Mouse (Mus musculus) MEL (cell line): ENCODE measurements around the gene Cchcr1. TPM values are rescaled to one million over a fixed set of nuclear protein-coding genes. Genes with fewer than 3 reads are reported as not detected.

Experiments used
- polyA plus RNA-seq, 2 experiments: library from polyadenylated mRNA; stranded (reverse) in 1 of 2; unstranded in 1 of 2; fragments of >175 nt in 1 of 2; fragments of >200 nt in 1 of 2; gene quantifications; 2 replicates each; pipeline versions ENCODE4 v1.2.1 to v1.2.4; 2012; ENCODE audit warnings: low replicate concordance in 2 of 2, low read depth in 1 of 2; ENCODE audit not compliant: insufficient read length in 2 of 2, insufficient read depth in 1 of 2, missing spikeins in 1 of 2
- total RNA-seq: library from RNA; depleted of rRNA; stranded (reverse); fragments of 300-350 nt; gene quantifications from 2 replicates; pipeline ENCODE4 v1.2.3, GENCODE M21; 2012; rRNA removed

The Cchcr1 gene
- total and polyA plus RNA-seq, 3 experiments = 14.3 to 21.7 TPM; not detected in 1

Other genes starting within 250 kb of the Cchcr1 start
- gene H2-Q1, start 196.7 kb upstream of the Cchcr1 start, total RNA-seq = 1.7 TPM in 2 replicates
- under 1 TPM in 1 of 2 experiments, not detected in 1; 0.52 TPM for gene H2-Q1, start 196.7 kb upstream of the Cchcr1 start, polyA plus RNA-seq
- 0.19 and 0.23 TPM in 2 replicates for gene H2-Q2, start 174.9 kb upstream of the Cchcr1 start, total RNA-seq
- 1 to 10 TPM in 1 of 2 experiments, not detected in 1; 4.1 TPM for gene H2-Q2, start 174.9 kb upstream of the Cchcr1 start, polyA plus RNA-seq
- 8.9 and 9.1 TPM in 2 replicates for gene H2-Q4, start 137.5 kb upstream of the Cchcr1 start, total RNA-seq
- gene H2-Q4, start 137.5 kb upstream of the Cchcr1 start, polyA plus RNA-seq = 10 to 100 TPM in 1 of 2 experiments, not detected in 1; 25.5 TPM
- gene H2-Q6, start 92.2 kb upstream of the Cchcr1 start, total RNA-seq = 1.4 and 1.8 TPM in 2 replicates
- 10 to 100 TPM in 1 of 2 experiments, not detected in 1; 11.7 TPM for gene H2-Q6, start 92.2 kb upstream of the Cchcr1 start, polyA plus RNA-seq
- gene H2-Q7, start 77.9 kb upstream of the Cchcr1 start, total RNA-seq = 0.23 TPM in 1 of 2 replicates, not detected in the other
- gene H2-Q7, start 77.9 kb upstream of the Cchcr1 start, polyA plus RNA-seq = 1 to 10 TPM in 1 of 2 experiments, not detected in 1; 4.0 TPM
- gene H2-Q10, start 47.0 kb upstream of the Cchcr1 start, total RNA-seq = 0.13 and 0.15 TPM in 2 replicates
- gene H2-Q10, start 47.0 kb upstream of the Cchcr1 start, polyA plus RNA-seq = 1 to 10 TPM in 1 of 2 experiments, not detected in 1; 8.9 TPM
- not detected in 2 replicates for gene Pou5f1, start 11.1 kb upstream of the Cchcr1 start, total RNA-seq
- not detected for gene Pou5f1, start 11.1 kb upstream of the Cchcr1 start, polyA plus RNA-seq
- gene Tcf19, start 276 bp upstream of the Cchcr1 start, total RNA-seq = 16.6 and 20.3 TPM in 2 replicates
- gene Tcf19, start 276 bp upstream of the Cchcr1 start, polyA plus RNA-seq = 10 to 100 TPM in 1 of 2 experiments, not detected in 1; 25.7 TPM
- gene Psors1c2, start 16.1 kb downstream of the Cchcr1 start, total RNA-seq = 0.20 and 0.27 TPM in 2 replicates
- 1 to 10 TPM in 1 of 2 experiments, not detected in 1; 1.3 TPM for gene Psors1c2, start 16.1 kb downstream of the Cchcr1 start, polyA plus RNA-seq
- gene Cdsn, start 35.0 kb downstream of the Cchcr1 start, total RNA-seq = 0.08 and 0.23 TPM in 2 replicates
- under 1 TPM in 1 of 2 experiments, not detected in 1; 0.79 TPM for gene Cdsn, start 35.0 kb downstream of the Cchcr1 start, polyA plus RNA-seq
- gene 2300002M23Rik, start 50.4 kb downstream of the Cchcr1 start, total RNA-seq = not detected in 2 replicates
- not detected for gene 2300002M23Rik, start 50.4 kb downstream of the Cchcr1 start, polyA plus RNA-seq
- not detected in 2 replicates for gene Sfta2, start 84.4 kb downstream of the Cchcr1 start, total RNA-seq
- not detected for gene Sfta2, start 84.4 kb downstream of the Cchcr1 start, polyA plus RNA-seq
- gene Gm9573, start 109.5 kb downstream of the Cchcr1 start, total RNA-seq = not detected in 2 replicates
- not detected for gene Gm9573, start 109.5 kb downstream of the Cchcr1 start, polyA plus RNA-seq
- 0.04 and 0.13 TPM in 2 replicates for gene Mucl3, start 126.6 kb downstream of the Cchcr1 start, total RNA-seq
- gene Mucl3, start 126.6 kb downstream of the Cchcr1 start, polyA plus RNA-seq = under 1 TPM in 1 of 2 experiments, not detected in 1; 0.11 TPM
- gene Vars2, start 150.5 kb downstream of the Cchcr1 start, total RNA-seq = 21.8 and 24.0 TPM in 2 replicates
- gene Vars2, start 150.5 kb downstream of the Cchcr1 start, polyA plus RNA-seq = 10 to 100 TPM in 1 of 2 experiments, not detected in 1; 34.0 TPM
- gene Gtf2h4, start 156.6 kb downstream of the Cchcr1 start, total RNA-seq = 68.1 and 76.3 TPM in 2 replicates
- 10 to 100 TPM in 1 of 2 experiments, not detected in 1; 97.6 TPM for gene Gtf2h4, start 156.6 kb downstream of the Cchcr1 start, polyA plus RNA-seq
- gene Ddr1, start 187.5 kb downstream of the Cchcr1 start, total RNA-seq = 2.6 TPM in 2 replicates
- gene Ddr1, start 187.5 kb downstream of the Cchcr1 start, polyA plus RNA-seq = 1 to 10 TPM in 1 of 2 experiments, not detected in 1; 7.9 TPM